Mouse (Mus musculus) liver, adult 2 months (tissue): ENCODE measurements around the gene Pds5a. TPM values are rescaled to one million over a fixed set of nuclear protein-coding genes. Genes with fewer than 3 reads are reported as not detected.

Source experiments
- DNase-seq: peaks from one replicate; pipeline ENCODE4 v3.0.0-alpha.2; 2011; ENCODE audit warnings: low read depth, low spot score; ENCODE audit errors: extremely low read depth
- H3K27ac ChIP-seq: fragments of 200-500 bp; replicated peaks from 2 replicates; pipeline ENCODE4 v1.5.1; 2012; ENCODE audit warnings: low read depth, mild to moderate bottlenecking, control low read depth, inconsistent platforms, low read length; ENCODE audit not compliant: insufficient read depth
- H3K27me3 ChIP-seq: fragments of 200-500 bp; 2 replicates; pipeline ENCODE4 v1.6.1; 2012; ENCODE audit warnings: mild to moderate bottlenecking, moderate library complexity, low read length, inconsistent platforms; ENCODE audit not compliant: control insufficient read depth, insufficient read depth
- H3K36me3 ChIP-seq: fragments of 200-500 bp; 2 replicates; pipeline ENCODE4 v1.6.1; 2012; ENCODE audit warnings: low read length, inconsistent platforms; ENCODE audit not compliant: control insufficient read depth, insufficient read depth
- H3K4me1 ChIP-seq: fragments of 200-500 bp; 2 replicates; pipeline ENCODE4 v1.6.1; 2011; ENCODE audit warnings: low read length; ENCODE audit not compliant: control insufficient read depth, insufficient read depth
- H3K4me3 ChIP-seq: fragments of 200-500 bp; 2 replicates; pipeline ENCODE4 v1.5.1; 2011; ENCODE audit warnings: low read depth, mild to moderate bottlenecking, control low read depth, low read length, moderate library complexity; ENCODE audit not compliant: insufficient read depth
- H3K79me2 ChIP-seq: fragments of 200-500 bp; 2 replicates; pipeline ENCODE4 v1.6.1; 2012; ENCODE audit warnings: inconsistent platforms, mild to moderate bottlenecking, low read length, moderate library complexity; ENCODE audit not compliant: control insufficient read depth, insufficient read depth
- H3K9ac ChIP-seq: fragments of 200-500 bp; 2 replicates; pipeline ENCODE4 v1.6.1; 2012; ENCODE audit warnings: low read depth, mild to moderate bottlenecking, control low read depth, inconsistent platforms, low read length
- CTCF ChIP-seq: fragments of 200-500 bp; IDR thresholded peaks from 2 replicates; pipeline ENCODE4 v1.5.1; 2011; ENCODE audit warnings: low read depth, low read length, control low read depth
- POLR2A ChIP-seq: fragments of 200-500 bp; IDR thresholded peaks from 2 replicates; pipeline ENCODE4 v1.6.1; 2011; ENCODE audit warnings: low read length, control low read depth; ENCODE audit not compliant: insufficient read depth; ENCODE audit errors: extremely low read depth
- WGBS: fragments of 180-500 bp; shearing (Covaris S2); methylation state at CpG from one replicate; pipeline ENCODE4 v1.1.7; 2018; 5-methylcytosine and 5-hydroxymethylcytosine counted together
- polyA plus RNA-seq: library from polyadenylated mRNA; depleted of rRNA; stranded (reverse); fragments of >200 nt; gene quantifications from 2 replicates; pipeline ENCODE4 v1.2.3, GENCODE M21; 2012; rRNA removed
- total RNA-seq: library from RNA; depleted of rRNA; stranded (reverse); fragments of >200 nt; gene quantifications from 2 replicates; pipeline ENCODE4 v1.2.3, GENCODE M21; 2014; rRNA removed

The Pds5a gene
- 64.4 and 69.5 TPM in 2 replicates for total RNA-seq
- polyA plus RNA-seq: 6.7 and 8.2 TPM in 2 replicates

DNA sequence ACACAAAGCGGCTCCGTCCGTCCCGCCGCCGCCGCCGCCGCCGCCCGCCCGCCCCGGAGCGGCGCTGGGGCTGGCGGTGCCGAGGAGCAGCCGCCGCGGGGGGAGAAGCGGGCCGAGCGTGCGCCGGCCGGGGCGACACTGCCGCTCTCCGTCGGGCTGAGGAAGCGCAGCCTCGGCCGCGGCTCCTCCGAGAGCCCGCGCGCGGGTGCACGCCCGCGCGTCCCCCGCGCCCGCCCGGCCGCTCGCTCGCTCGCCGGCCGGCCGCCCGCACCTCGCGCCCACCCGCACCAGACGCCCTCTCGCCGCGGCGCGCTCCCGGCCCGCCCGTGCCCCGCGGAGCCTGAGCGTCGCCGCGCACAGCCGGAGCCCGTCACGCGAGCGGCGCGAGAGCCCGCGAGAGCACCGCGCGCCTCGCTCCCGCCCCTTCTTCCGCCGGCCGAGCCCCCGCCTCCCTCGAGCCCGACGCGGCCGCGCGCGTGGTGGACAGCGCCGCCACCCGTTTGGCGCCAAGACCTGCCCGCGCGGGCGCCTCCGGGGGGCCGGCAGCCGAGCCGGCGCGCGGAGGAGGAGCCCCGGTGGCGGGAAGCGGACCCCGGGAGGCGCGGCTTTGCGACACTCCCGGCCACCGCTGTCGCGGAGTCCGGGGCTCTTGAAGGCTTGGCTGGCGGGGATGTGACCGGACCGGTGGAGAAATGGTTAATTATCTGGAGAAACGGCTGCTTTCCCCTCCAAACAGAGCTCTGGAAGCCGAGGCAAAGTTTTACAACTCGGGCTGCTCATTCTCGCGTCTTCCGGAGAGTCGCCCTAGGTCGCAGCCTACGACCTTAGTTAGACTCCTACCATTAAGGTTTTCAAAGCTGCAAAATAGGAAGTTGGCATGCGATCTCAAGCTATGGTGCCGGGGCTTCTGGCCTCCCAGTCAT, at the start of gene Pds5a:
TSS of gene Pds5a (minus strand) at position 438 of the 923 bp plus-strand sequence.
- Histone ChIP-seq H3K4me3 (peak within 1 kb of the TSS; percentile 76), H3K36me3 (peaks cover 5% of the 10 kb centered on the region; the same call in 1 of the 2 replicates), H3K79me2 (peaks cover 21% of the 10 kb centered on the region), H3K4me1 (peaks cover 13% of the 10 kb centered on the region), H3K9ac (peak within 1 kb of the TSS; percentile 100), H3K27ac (peak within 1 kb of the TSS; percentile 76), H3K27me3 (no peaks in the 10 kb centered on the region)
- TF ChIP-seq POLR2A: peak; percentile 41; the same call in 1 of the 2 replicates
- peak; percentile 65 for TF ChIP-seq CTCF
- 1% methylated on average over 97 of the region's 140 CpGs for WGBS
- DNase-seq: peak; percentile 69

DNA sequence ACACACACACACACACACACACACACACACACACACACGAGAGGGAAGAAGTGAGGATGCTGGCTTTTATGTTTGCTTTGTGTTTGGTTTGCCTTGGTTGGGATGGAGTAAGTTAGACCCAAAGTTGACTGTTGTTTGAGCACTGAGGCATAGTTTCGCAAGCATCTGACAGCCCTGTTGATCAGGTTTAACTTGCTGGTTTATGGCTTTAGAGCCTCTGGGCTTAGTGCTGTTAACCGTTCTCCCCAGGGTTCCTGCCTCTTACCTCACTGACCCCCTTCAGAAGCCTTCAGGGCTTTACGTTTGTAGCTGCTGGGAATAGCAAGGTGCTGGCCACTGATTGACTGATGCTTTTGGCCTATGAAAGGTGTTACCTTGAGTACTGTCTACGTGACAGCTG, 48.8 kb upstream of the Pds5a start:
- Histone ChIP-seq H3K27ac (no peak overlapping the region), H3K9ac (no peak overlapping the region), H3K4me1 (no peaks in the 10 kb centered on the region), H3K79me2 (no peaks in the 10 kb centered on the region), H3K27me3 (no peaks in the 10 kb centered on the region), H3K4me3 (no peak overlapping the region), H3K36me3 (no peaks in the 10 kb centered on the region)
- WGBS: 70% methylated on average over 5 of the region's 5 CpGs
- TF ChIP-seq CTCF: no peak
- TF ChIP-seq POLR2A: no peak
- DNase-seq: no peak

DNA sequence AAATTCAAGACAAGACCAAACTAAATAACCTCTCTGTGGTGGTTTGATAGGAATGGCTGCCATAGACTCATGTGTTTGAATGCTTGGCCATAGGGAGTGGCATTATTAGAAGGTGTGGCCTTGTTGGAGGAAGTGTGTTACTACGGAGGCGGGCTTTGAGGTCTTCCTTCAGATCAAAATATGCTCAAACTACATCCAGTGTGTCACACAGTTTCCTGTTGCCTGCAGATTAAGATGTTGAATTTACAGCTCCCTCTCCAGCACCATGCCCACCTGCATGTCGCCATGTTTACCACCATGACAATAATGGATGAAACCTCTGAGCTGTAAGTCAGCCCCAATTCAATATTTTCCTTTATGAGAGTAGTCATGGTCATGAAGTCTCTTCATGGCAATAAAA, 41.3 kb upstream of the Pds5a start:
- Histone ChIP-seq H3K79me2 (no peaks in the 10 kb centered on the region), H3K27me3 (no peaks in the 10 kb centered on the region), H3K36me3 (no peaks in the 10 kb centered on the region), H3K4me1 (no peaks in the 10 kb centered on the region), H3K4me3 (no peak overlapping the region), H3K27ac (no peak overlapping the region), H3K9ac (no peak overlapping the region)
- TF ChIP-seq CTCF (no peak), POLR2A (no peak)
- no peak for DNase-seq
- 90% methylated on average over 3 of the region's 3 CpGs for WGBS

DNA sequence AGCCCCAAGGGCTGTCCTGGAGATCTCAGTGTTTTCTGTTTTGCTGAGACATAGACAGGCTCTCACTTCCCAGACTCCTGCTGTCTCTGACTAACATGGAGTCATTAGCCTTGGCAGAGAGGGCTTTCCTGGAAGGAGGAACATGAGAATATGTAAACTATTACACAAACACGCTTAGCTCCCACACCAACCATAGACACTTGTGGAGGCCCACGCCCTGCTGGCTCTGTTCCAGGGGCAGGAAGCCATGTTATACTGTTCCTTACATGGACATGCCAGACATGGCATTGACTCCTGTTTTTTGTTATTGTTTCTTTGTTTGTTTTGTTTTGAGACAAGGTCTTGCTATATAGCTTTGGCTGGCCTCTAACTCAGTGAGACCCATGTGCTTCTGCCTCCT, 37.5 kb upstream of the Pds5a start:
- Histone ChIP-seq H3K27me3 (no peaks in the 10 kb centered on the region), H3K4me1 (no peaks in the 10 kb centered on the region; the same call in 1 of the 2 replicates), H3K9ac (no peak overlapping the region), H3K36me3 (no peaks in the 10 kb centered on the region), H3K79me2 (no peaks in the 10 kb centered on the region), H3K4me3 (no peak overlapping the region), H3K27ac (no peak overlapping the region)
- WGBS: 58% methylated on average over 2 of the region's 2 CpGs
- no peak for TF ChIP-seq CTCF
- no peak for DNase-seq

DNA sequence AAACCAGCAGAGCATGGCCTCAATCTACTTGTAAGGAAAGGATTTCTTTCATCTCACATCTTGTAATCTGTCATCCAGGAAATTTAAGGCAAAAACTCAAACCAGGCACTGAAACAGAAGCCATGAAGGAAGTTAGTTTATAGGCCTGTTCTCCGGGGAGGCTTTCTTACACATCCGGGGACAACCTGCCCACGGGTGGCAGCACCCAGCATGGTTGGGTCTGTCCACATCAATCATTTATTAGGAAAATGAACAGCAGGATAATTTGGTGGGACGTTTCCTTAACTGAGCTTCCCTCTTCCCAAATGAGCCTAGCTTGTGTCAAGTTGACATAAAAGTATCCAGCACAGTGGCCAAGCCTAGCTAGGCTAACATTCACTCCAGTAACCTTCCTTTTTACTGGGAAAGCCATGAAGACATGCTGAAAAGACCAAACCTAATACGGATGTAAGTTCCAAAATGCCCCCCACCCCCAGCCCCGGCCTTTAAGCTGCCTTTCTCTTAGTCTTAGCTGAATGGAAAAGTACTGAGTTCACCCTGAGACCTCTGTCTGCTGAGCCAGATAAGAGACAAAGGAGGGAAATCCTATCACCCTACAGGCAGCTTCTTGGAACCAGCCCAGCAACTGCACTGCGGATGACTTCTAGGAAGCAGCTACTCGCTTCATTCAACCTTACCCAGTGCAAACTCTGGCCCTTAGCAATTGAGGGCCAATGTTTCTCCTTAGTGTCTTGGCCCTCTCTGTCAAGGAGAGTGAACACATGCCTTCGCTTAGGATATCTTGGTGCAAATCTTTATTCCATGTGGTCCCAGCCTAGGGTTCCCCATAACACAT, 33.3 kb upstream of the Pds5a start:
- Histone ChIP-seq H3K4me3 (no peak overlapping the region), H3K4me1 (no peaks in the 10 kb centered on the region; the same call in 1 of the 2 replicates), H3K79me2 (no peaks in the 10 kb centered on the region), H3K27me3 (no peaks in the 10 kb centered on the region), H3K9ac (no peak overlapping the region), H3K27ac (peak overlapping the region; percentile 48), H3K36me3 (no peaks in the 10 kb centered on the region)
- DNase-seq: peak; percentile 18
- WGBS: 62% methylated on average over 9 of the region's 9 CpGs
- TF ChIP-seq CTCF (no peak), POLR2A (no peak)
